Mouse (Mus musculus): ENCODE measurements at regions not wholly inside any gene's neighbourhood (a gene's known extent, or its start where the extent isn't known, plus 50 kb on each side); places are given as distances from the start of the nearest gene placed in this dataset.
A peak's percentile ranks its signal among the peaks of the same experiment; 100 is the strongest.

DNA sequence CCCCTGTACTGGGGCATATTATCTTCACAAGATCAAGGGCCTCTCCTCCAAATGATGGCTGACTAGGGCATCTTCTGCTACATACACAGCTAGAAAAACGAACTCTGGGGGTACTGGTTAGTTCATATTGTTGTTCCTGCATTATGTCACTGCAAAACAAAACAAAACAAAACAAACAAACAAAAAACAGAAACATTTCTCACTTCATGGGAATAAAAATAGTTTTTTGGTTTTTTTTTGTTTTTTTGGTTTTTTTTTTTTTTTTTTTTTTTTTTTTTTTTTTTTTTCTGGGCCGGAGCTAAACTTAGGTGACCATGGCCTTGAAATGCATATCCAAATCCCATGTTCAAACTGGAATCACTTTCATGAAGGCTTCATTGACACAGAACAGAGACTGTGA, 1184.4 kb downstream of the Efna5 start:
- no peak for DNase-seq

DNA sequence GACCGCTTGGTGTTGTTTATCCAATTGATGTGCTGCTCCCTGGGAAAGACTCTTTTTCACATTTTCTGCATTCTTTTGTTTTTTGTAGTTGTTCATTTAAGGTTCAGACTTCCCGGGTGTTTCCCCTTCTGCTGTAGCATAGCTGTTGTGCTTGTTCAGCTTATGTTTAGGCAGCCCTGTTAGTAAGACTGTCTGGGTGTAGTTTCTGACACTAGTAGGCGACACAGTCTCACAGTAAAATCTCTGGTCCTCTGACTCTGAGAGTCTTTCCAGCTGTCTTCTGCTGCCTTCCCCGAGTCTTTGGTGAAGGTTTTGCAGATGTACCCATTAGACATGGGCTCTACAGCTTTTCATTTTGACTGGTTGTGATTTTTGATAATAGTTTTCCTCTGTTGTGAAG, 1194.8 kb downstream of the Efna5 start:
- DNase-seq = no peak

DNA sequence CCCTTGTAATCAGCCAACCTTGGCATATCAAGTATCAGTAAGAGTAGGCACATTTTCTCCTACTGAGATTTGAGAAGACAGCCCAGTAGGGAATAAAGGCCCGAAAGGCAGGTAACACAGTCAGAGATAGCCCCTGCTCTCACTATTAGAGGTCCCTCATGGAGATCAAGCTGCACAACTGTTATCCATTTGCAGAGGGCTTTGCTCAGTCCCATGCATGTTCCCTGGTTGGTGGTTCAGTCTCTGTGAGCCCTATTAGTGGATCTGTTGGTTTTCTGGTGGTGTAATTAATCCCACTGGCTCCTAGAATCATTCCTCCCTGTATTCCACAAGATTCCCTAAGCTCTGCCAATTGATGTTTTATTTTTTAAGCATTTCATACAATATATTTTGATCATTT, 1196.6 kb downstream of the Efna5 start:
- DNase-seq = no peak

DNA sequence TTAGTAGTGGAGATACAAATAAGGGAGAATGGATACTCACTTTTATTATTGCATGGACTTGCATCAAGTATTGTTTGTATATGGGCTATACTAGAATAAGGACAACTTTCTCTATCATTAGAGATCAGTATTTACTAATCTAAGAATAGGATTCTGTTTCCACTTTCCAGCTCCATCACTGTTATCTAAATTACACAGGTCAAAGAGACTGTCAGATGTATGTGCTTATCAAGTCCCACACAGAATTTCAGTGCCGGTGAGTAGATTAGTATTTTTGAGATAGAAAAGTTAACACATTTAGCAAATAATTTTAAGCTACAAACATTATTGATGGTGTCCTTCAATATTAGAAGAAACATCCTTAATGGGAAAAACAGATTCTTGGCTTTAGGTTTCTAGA, 1210.5 kb downstream of the Efna5 start:
- no peak for DNase-seq

DNA sequence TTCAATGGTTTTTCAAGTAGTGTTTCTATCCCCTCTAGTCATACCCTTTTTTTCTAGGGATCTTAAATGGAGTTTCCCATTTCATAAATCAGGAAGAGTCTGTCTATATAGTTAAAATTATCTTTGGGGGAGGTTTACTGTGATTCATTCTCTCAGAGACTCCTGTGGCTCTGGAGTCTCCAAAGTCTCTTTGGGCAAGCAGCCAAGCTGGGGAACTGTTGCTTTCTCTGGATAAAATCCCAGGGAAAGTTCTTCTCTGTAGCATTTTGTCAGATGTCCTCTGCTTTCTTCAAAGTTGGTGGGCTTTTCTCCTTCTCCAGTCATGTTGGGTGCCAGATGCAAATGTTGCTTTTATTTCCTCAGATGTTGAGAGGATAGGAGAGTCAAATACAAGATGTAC, 1213.7 kb downstream of the Efna5 start:
- peak; percentile 24 to 25 for DNase-seq

DNA sequence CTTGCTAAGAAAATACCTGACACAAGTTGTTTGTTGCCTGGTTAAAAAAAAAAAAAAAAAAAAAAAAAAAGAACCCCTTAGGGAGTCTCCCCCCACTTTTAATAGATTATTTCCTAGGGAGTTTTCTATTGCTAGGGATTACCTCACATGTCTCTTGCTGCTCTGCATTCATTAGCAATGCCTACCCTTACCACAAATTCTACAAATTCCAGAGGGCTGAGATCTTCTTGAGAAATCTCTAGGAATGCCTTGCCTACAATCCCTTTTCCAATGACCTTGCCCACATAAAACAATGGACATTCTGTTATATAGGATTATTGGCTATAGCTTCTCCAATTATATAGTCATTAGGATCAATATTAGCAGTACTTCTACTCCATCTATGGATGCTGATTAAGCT, 1216.2 kb downstream of the Efna5 start:
- no peak for DNase-seq

DNA sequence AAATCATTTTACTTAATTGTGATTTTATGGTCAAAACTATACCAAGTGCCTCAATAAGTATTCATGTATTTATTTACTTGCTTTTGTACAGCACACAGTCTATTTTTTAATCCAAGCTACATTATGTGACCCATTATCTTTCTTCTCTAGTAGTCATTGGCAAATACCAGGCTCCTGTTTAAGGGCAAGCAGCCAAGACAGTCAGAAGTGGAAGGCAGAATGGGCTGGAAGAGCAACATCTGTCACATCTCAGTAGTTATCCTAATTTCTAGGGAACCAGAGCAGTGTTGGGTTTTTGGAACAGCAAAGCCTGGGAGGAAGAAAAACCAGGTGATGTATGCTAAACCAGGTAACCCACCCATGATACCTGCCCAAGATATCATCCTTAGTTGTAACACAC, 1233.5 kb downstream of the Efna5 start:
- no peak for DNase-seq

DNA sequence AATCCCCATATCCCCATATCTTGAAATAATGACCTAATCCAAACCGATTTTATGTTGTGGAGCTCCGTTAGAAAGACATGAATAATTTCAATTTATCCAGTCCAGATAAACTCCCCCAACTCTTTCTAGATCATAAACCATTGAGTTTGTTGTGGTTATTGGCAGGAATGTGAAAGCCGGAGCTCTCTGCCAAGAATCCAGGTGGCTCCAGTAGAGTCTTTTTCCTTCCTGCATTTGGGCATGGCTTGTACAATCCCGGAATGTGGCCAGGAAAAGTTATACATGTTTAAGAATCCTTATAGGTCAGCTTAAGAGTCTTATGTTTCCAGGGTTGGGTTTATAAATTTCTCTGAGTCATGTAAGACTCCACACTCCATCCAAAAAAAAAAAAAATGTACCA, 1272.8 kb downstream of the Efna5 start:
- no peak for DNase-seq

DNA sequence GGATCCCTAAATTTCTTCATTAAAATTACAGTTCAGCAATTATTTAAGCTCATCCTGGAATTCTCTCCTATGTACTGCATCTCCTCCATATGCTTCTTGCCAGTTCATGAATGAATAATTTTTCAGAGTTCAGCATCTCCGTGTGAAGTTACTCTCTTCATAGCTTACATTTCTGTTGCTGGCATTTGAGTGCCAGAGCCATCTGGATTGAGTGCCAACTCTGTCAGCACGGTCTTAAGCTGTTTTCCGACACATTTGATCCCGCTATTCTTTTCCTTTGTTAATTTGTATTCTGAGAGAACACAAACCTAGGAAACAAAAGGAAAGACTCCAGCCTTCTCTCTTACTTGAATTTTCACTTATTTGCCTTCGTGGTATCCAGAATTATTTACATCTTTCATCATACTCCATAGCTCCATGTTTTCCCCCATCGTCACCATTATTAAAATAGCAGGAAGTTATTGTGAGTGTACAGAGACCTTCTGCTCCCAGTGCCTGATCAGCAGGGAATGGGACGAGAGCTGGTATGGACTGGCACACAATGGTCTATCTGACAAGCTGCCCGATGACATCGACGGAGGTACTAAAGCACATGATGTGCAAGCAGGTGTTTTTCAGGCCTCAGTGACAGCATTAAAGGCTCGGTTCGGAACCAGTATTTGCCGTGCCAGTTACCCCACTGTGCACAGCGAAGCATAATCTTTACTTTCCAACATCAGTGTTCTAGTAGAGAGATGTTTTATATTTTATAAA, 1274.2 kb downstream of the Efna5 start:
- no peak for DNase-seq

DNA sequence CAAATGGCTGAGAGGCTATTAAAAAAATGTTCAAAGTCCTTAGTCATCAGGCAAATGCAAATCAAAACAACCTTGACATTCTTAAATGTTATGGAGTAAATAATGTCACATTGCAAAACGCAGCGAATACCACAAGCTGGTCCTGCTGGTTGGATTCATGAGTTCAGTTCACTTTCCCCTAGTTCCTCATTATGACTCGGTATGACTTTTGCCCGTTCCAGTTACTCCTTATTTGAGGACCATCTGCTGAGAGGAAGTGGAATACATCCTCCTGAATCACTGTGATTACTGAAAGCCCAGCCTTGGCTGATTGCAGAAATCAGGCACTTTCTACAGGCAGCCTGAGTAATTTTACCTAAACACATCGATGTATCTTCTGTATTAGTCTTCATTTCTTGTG, 1276.9 kb downstream of the Efna5 start:
- no peak for DNase-seq

DNA sequence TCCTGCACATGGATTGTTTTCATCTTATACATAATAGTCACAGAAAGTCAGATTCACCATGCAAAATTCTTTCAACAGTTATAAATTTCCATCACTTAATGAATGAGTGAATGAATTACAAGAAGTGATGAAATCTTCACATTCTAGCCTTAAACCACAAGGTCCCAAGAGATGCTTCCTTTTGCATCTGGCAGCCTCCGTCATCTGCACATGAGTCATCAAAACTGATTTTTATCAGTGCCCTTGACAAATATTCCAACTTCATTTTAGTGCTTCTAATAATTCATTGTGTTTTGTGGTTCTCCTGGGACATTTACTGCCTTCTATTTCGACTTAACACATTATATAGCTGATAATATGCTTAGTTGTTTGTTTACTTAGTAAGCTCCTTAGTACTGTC, 1291.9 kb downstream of the Efna5 start:
- DNase-seq = peak; percentile 6 to 13

DNA sequence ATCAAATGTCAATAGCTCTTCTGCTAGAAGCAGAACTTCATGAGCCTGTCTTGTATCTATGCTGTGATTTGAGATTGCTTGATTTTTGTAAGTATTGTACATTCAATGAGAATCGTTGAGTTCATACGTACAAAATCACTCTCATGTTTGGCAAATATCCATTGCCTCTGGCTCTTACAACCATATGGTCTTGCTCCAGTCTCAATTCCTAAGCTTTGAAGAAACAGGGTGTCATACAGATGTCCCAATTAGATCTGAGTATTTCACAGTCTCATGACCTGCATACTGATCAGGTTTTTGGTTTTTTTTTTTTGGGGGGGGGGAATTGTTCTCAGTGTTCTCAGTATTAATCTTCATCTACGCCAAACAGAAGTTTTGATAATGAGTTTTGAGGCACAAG, 1302.2 kb downstream of the Efna5 start:
- no peak for DNase-seq

DNA sequence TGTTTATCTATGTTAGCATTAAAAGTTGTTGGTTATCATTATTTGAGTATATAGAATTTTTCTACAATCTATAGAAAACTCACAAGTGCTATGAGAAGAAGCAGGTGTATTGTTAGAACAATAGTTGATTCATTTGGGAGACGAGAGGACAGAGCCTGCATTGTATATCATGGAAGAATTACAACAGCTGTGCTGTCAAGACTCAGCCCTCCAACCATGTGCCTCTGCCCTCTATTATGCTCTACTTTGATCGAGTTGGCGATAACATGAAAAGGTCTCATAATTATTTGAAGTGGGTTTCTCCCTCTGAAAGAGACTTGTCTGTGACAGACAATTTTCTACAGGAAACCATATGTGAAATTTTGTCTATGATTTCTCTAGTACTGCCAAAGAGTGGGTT, 1310.2 kb downstream of the Efna5 start:
- DNase-seq = no peak

All from kidney, postnatal 4 days (tissue).